Mouse (Mus musculus) midbrain, postnatal 0 days (tissue): ENCODE measurements at regions not wholly inside any gene's neighbourhood (a gene's known extent, or its start where the extent isn't known, plus 50 kb on each side); places are given as distances from the start of the nearest gene placed in this dataset.

Source experiments
- ATAC-seq: fragments of 200-750 bp; cut with Nextera tagmentation; 2 replicates; pipeline ENCODE4 v1.8.0; 2017; ENCODE audit warnings: moderate number of reproducible peaks, mild to moderate bottlenecking, moderate TSS enrichment, moderate library complexity; ENCODE audit not compliant: low FRiP score
- DNase-seq: peaks from one replicate; pipeline ENCODE4 v3.0.0-alpha.2; 2015; ENCODE audit warnings: low spot score
- H3K27ac ChIP-seq: fragments of 300-500 bp; sonication (generic); 2 replicates; pipeline ENCODE4 v1.5.1; 2014; ENCODE audit warnings: low read depth, mild to moderate bottlenecking, low read length, mixed read lengths
- H3K27me3 ChIP-seq: fragments of 300-500 bp; sonication (generic); 2 replicates; pipeline ENCODE4 v1.6.1; 2014; ENCODE audit warnings: low read length, control low read depth, mixed read lengths; ENCODE audit not compliant: insufficient read depth
- H3K36me3 ChIP-seq: fragments of 300-500 bp; sonication (generic); 2 replicates; pipeline ENCODE4 v1.6.1; 2014; ENCODE audit warnings: low read length, control low read depth, mixed read lengths; ENCODE audit not compliant: insufficient read depth
- H3K4me1 ChIP-seq: fragments of 300-500 bp; sonication (generic); 2 replicates; pipeline ENCODE4 v1.6.1; 2014; ENCODE audit warnings: mild to moderate bottlenecking, control low read depth, antibody characterized with exemption, low read length, mixed read lengths; ENCODE audit not compliant: insufficient read depth
- H3K4me2 ChIP-seq: fragments of 300-500 bp; sonication (generic); 2 replicates; pipeline ENCODE4 v1.6.1; 2014; ENCODE audit warnings: low read depth, mild to moderate bottlenecking, low read length, mixed read lengths; ENCODE audit not compliant: poor library complexity, severe bottlenecking
- H3K4me3 ChIP-seq: fragments of 300-500 bp; sonication (generic); 2 replicates; pipeline ENCODE4 v1.5.1; 2014; ENCODE audit warnings: low read depth, mild to moderate bottlenecking, low read length, moderate library complexity
- H3K9ac ChIP-seq: fragments of 300-500 bp; sonication (generic); replicated peaks from 2 replicates; pipeline ENCODE4 v1.6.1; 2014; ENCODE audit warnings: mild to moderate bottlenecking, low read length, moderate library complexity, mixed read lengths; ENCODE audit not compliant: poor library complexity, severe bottlenecking
- H3K9me3 ChIP-seq: fragments of 300-500 bp; sonication (generic); 2 replicates; pipeline ENCODE4 v1.6.1; 2016; ENCODE audit warnings: low read length, control low read depth
- CTCF ChIP-seq: IDR thresholded peaks from 2 replicates; pipeline ENCODE4 v1.5.1; 2016; ENCODE audit warnings: antibody characterized with exemption, mild to moderate bottlenecking
- WGBS: fragments of 180-500 bp; shearing (Covaris S2); extraction: QIAGEN DNeasy Blood & Tissue Kit; methylation state at CpG from one replicate; pipeline ENCODE4 v1.1.7; 2014; 5-methylcytosine and 5-hydroxymethylcytosine counted together

GRCm38 (mm10) chr4:47610913-47611312, 136.5 kb downstream of the Sec61b start:
- no peak overlapping the region for H3K27ac ChIP-seq
- ATAC-seq (no peak), DNase-seq (no peak)
- H3K36me3 ChIP-seq = no peaks in the 10 kb centered on the region
- WGBS = 77% methylated on average over 5 of the region's 5 CpGs
- no peak overlapping the region for H3K4me2 ChIP-seq
- no peak overlapping the region for H3K4me3 ChIP-seq
- no peaks in the 10 kb centered on the region for H3K27me3 ChIP-seq
- no peaks in the 10 kb centered on the region for H3K9me3 ChIP-seq
- H3K4me1 ChIP-seq = no peaks in the 10 kb centered on the region
- TF ChIP-seq CTCF = no peak
- H3K9ac ChIP-seq = no peak overlapping the region

- Histone ChIP-seq H3K36me3 (no peaks in the 10 kb centered on the region), H3K9me3 (no peaks in the 10 kb centered on the region), H3K4me2 (no peak overlapping the region), H3K27ac (no peak overlapping the region), H3K27me3 (no peaks in the 10 kb centered on the region), H3K9ac (no peak overlapping the region), H3K4me1 (no peaks in the 10 kb centered on the region), H3K4me3 (no peak overlapping the region)
- DNase-seq (no peak), ATAC-seq (no peak)
- no peak for TF ChIP-seq CTCF
- WGBS = 88% methylated on average over 3 of the region's 3 CpGs
These were observed 142.1 kb downstream of the Sec61b start for GRCm38 (mm10) chr4:47616525-47616924.

- Histone ChIP-seq H3K4me2 (no peak overlapping the region), H3K27ac (no peak overlapping the region), H3K4me3 (no peak overlapping the region), H3K36me3 (no peaks in the 10 kb centered on the region), H3K4me1 (no peaks in the 10 kb centered on the region), H3K27me3 (no peaks in the 10 kb centered on the region), H3K9me3 (no peaks in the 10 kb centered on the region), H3K9ac (no peak overlapping the region)
- 93% methylated on average over 3 of the region's 3 CpGs for WGBS
- ATAC-seq (no peak), DNase-seq (no peak)
- TF ChIP-seq CTCF = no peak
These were observed 146.2 kb downstream of the Sec61b start for GRCm38 (mm10) chr4:47620700-47621099.

- DNase-seq (no peak), ATAC-seq (no peak)
- Histone ChIP-seq H3K4me3 (no peak overlapping the region), H3K27me3 (no peaks in the 10 kb centered on the region), H3K27ac (no peak overlapping the region), H3K9me3 (no peaks in the 10 kb centered on the region), H3K36me3 (no peaks in the 10 kb centered on the region), H3K4me1 (no peaks in the 10 kb centered on the region), H3K4me2 (no peak overlapping the region), H3K9ac (no peak overlapping the region)
- no peak for TF ChIP-seq CTCF
- 88% methylated on average over 13 of the region's 13 CpGs for WGBS
These were observed 148.6 kb downstream of the Sec61b start for GRCm38 (mm10) chr4:47622851-47623743.

GRCm38 (mm10) chr4:47630006-47630405, 155.5 kb downstream of the Sec61b start:
- no peak for ATAC-seq
- DNase-seq = no peak
- Histone ChIP-seq H3K27ac (no peak overlapping the region), H3K4me2 (no peak overlapping the region), H3K36me3 (no peaks in the 10 kb centered on the region), H3K9me3 (no peaks in the 10 kb centered on the region), H3K4me1 (no peaks in the 10 kb centered on the region), H3K9ac (no peak overlapping the region), H3K27me3 (no peaks in the 10 kb centered on the region), H3K4me3 (no peak overlapping the region)
- no peak for TF ChIP-seq CTCF
- WGBS = 63% methylated on average over 8 of the region's 8 CpGs

- no peak overlapping the region for H3K9ac ChIP-seq
- H3K36me3 ChIP-seq = no peaks in the 10 kb centered on the region
- ATAC-seq = no peak
- TF ChIP-seq CTCF = no peak
- H3K27me3 ChIP-seq = no peaks in the 10 kb centered on the region
- no peak overlapping the region for H3K4me3 ChIP-seq
- WGBS = 57% methylated on average over 1 of the region's 1 CpGs
- no peak overlapping the region for H3K27ac ChIP-seq
- H3K9me3 ChIP-seq = no peaks in the 10 kb centered on the region
- H3K4me1 ChIP-seq = no peaks in the 10 kb centered on the region
- no peak for DNase-seq
- H3K4me2 ChIP-seq = no peak overlapping the region
These were observed 156.0 kb downstream of the Sec61b start for GRCm38 (mm10) chr4:47630427-47630826.
